Mouse (Mus musculus) intestine, embryonic 14.5 days (tissue): ENCODE results near the gene Tmem236. TPM values are rescaled to one million over a fixed set of nuclear protein-coding genes. Genes with fewer than 3 reads are reported as not detected.

ENCODE experiments used
- ATAC-seq: fragments of 200-750 bp; cut with Nextera tagmentation; replicated peaks from 2 replicates; pipeline ENCODE4 v1.8.0; 2017; ENCODE audit warnings: low read depth, moderate number of reproducible peaks, moderate TSS enrichment, moderate library complexity; ENCODE audit not compliant: low FRiP score, low TSS enrichment
- DNase-seq: peaks from one replicate; pipeline ENCODE4 v3.0.0-alpha.2; 2018; ENCODE audit warnings: low spot score
- H3K27ac ChIP-seq: fragments of 300-500 bp; sonication (generic); 2 replicates; pipeline ENCODE4 v1.5.1; 2014; ENCODE audit warnings: low read depth, mild to moderate bottlenecking, control low read depth
- H3K27me3 ChIP-seq: fragments of 300-500 bp; sonication (generic); replicated peaks from 2 replicates; pipeline ENCODE4 v1.6.1; 2014; ENCODE audit warnings: low read length, control low read depth; ENCODE audit not compliant: control insufficient read depth, insufficient read depth
- H3K36me3 ChIP-seq: fragments of 300-500 bp; sonication (generic); 2 replicates; pipeline ENCODE4 v1.6.1; 2014; ENCODE audit warnings: low read length, control low read depth; ENCODE audit not compliant: control insufficient read depth, insufficient read depth
- H3K4me1 ChIP-seq: fragments of 300-500 bp; sonication (generic); replicated peaks from 2 replicates; pipeline ENCODE4 v1.6.1; 2014; ENCODE audit warnings: low read length, control low read depth, mixed read lengths; ENCODE audit not compliant: control insufficient read depth, insufficient read depth
- H3K4me2 ChIP-seq: fragments of 300-500 bp; sonication (generic); 2 replicates; pipeline ENCODE4 v1.6.1; 2014; ENCODE audit warnings: low read length
- H3K4me3 ChIP-seq: fragments of 300-500 bp; sonication (generic); 2 replicates; pipeline ENCODE4 v1.5.1; 2014; ENCODE audit warnings: low read depth, low read length, control low read depth, mixed read lengths
- H3K9ac ChIP-seq: fragments of 300-500 bp; sonication (generic); 2 replicates; pipeline ENCODE4 v1.6.1; 2014; ENCODE audit warnings: mild to moderate bottlenecking, low read length
- H3K9me3 ChIP-seq: fragments of 300-500 bp; sonication (generic); 2 replicates; pipeline ENCODE4 v1.6.1; 2016; ENCODE audit warnings: low read length, control low read depth; ENCODE audit not compliant: control insufficient read depth
- WGBS: fragments of 180-500 bp; shearing (Covaris S2); extraction: QIAGEN DNeasy Blood & Tissue Kit; methylation state at CpG from one replicate; pipeline ENCODE4 v1.1.7; 2014; 5-methylcytosine and 5-hydroxymethylcytosine counted together
- polyA plus RNA-seq: library from polyadenylated mRNA; unstranded; fragments of >200 nt; fragmentation: Nextera tagmentation; extraction: Ambion mirVana; gene quantifications from 2 replicates; pipeline ENCODE4 v1.2.1, GENCODE M21; 2014

Tmem236 gene
- polyA plus RNA-seq, 1 experiment from 2014 or later: 4.5 TPM

DNA sequence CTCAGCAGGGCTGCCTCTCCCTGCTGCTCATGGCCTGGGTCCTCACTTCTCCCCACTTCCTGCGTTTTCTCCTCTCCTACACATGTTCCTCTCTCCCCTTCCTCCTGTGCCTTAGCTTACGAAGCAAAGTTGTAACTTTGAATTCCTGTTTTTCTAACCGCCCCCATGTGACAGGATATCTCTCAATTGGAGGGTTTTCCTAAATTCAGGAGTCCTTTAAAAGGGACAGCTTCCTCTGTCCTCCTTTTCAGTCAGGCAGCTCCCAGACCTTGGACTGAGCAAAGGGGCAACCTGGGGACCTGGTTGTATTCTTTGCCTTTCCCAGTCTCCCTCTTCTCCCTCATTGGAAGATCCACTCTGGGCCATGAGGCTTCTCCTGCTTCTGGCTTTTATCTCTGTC lies 54.8 kb downstream of the Tmem236 start, which contains the start of gene Mrc1:
Gene Mrc1, plus strand, starts transcription at position 244 of the 400 bp plus-strand sequence.
- no peaks in the 10 kb centered on the region for H3K36me3 ChIP-seq
- ATAC-seq: no peak
- no peaks in the 10 kb centered on the region for H3K9me3 ChIP-seq
- 53% methylated on average over 3 of the region's 3 CpGs for WGBS
- no peaks in the 10 kb centered on the region for H3K4me1 ChIP-seq
- no peak within 1 kb of the TSS for H3K27ac ChIP-seq
- no peak within 1 kb of the TSS for H3K4me3 ChIP-seq
- no peaks in the 10 kb centered on the region for H3K27me3 ChIP-seq
- DNase-seq: no peak
- H3K9ac ChIP-seq: no peak within 1 kb of the TSS
- H3K4me2 ChIP-seq: no peak within 1 kb of the TSS

DNA sequence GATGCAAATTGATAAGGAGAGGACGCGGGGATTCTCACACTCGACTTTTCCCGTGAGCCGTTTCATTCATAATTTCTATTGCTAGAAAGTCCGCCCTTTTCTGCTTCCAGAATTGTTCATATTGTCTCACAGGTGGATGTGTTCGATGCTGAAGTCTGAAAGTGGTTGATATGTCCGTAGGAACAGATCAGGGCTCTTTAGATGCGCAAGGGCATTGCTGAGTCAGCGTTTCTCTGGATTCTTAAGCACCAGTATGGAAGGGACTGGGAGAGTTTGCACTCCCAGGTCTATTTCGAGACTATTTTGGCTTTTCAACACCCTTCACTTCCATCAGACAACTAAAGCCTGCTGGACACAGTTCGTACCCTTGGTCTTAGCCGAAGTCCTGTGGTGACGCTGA lies 55.7 kb downstream of the Tmem236 start:
- WGBS: 88% methylated on average over 14 of the region's 14 CpGs
- no peak for ATAC-seq
- H3K27ac ChIP-seq: no peak overlapping the region

DNA sequence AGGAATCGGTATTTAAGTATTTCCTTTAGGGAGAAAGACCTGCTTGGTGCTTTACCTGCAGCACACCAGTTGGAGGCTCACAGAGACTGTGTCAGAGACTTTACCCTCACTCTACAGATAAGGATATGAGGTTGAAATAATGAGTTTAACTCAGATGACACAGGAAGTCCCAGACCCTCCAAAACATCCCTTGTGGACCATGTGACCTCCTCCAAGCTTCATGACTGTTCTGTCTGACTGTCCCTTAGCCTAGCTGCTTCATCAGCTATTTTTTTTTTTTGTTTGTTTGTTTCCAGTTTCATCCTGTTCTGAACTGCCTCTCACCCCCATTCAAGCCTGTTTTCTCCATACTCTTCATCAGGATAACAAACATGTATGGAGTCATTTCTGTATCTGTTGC lies 58.6 kb downstream of the Tmem236 start:
- Histone ChIP-seq H3K36me3 (no peaks in the 10 kb centered on the region), H3K4me1 (no peaks in the 10 kb centered on the region), H3K4me2 (no peak overlapping the region), H3K4me3 (no peak overlapping the region), H3K27me3 (no peaks in the 10 kb centered on the region), H3K9ac (no peak overlapping the region), H3K9me3 (no peaks in the 10 kb centered on the region), H3K27ac (no peak overlapping the region)
- no peak for ATAC-seq
- 68% methylated on average over 1 of the region's 1 CpGs for WGBS
- no peak for DNase-seq

More for the DNA sequence above, 55.7 kb downstream of the Tmem236 start:
- no peak overlapping the region for H3K4me3 ChIP-seq
- H3K9me3 ChIP-seq: no peaks in the 10 kb centered on the region
- DNase-seq: no peak
- H3K27me3 ChIP-seq: no peaks in the 10 kb centered on the region
- H3K4me2 ChIP-seq: no peak overlapping the region
- H3K9ac ChIP-seq: no peak overlapping the region
- no peaks in the 10 kb centered on the region for H3K4me1 ChIP-seq
- no peaks in the 10 kb centered on the region for H3K36me3 ChIP-seq

DNA sequence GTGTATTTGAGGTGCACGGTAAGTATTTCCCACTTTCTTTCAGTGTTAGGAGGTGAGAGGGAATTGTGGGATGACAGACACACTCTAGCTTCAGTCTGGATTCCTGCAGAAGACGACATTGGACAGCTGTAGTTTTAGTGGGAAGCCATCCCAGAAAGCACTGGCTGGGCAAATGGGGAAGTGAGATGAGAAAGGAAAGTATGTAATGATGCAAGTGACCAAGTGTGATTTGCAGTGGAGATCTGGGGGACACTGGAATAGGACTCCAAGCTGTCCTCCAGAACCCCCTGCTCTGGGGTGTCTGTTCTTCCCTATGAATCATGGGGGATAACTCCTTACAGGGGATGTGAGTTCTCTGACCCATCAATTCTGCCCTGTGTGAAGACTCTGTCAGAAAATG lies 59.7 kb downstream of the Tmem236 start:
- 65% methylated on average over 2 of the region's 2 CpGs for WGBS
- no peak overlapping the region for H3K4me2 ChIP-seq
- no peak overlapping the region for H3K9ac ChIP-seq
- H3K4me1 ChIP-seq: no peaks in the 10 kb centered on the region
- H3K27me3 ChIP-seq: no peaks in the 10 kb centered on the region
- ATAC-seq (no peak), DNase-seq (no peak)
- no peak overlapping the region for H3K27ac ChIP-seq
- no peak overlapping the region for H3K4me3 ChIP-seq
- no peaks in the 10 kb centered on the region for H3K9me3 ChIP-seq
- no peaks in the 10 kb centered on the region for H3K36me3 ChIP-seq

DNA sequence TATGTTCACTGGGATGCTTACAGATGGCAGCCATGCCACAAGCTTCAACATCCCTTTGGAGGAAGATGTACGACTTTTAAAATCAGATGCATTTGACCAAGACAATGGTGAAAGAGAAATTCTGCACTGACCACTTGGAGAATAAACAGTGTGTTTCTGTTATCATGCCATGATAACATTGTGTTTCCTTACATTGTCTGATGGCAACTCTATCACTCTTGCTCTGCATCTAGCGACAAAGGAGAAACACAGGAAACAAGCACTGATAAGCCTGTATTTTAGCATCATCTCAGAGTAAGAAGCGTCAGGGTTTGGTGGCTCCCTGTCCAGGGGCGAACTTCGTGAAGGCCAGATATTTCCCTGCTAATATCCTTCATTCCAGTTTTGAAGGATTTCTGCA lies 61.0 kb downstream of the Tmem236 start:
- Histone ChIP-seq H3K9me3 (no peaks in the 10 kb centered on the region), H3K9ac (no peak overlapping the region), H3K27me3 (no peaks in the 10 kb centered on the region), H3K27ac (no peak overlapping the region), H3K4me3 (no peak overlapping the region), H3K4me1 (no peaks in the 10 kb centered on the region), H3K36me3 (no peaks in the 10 kb centered on the region), H3K4me2 (no peak overlapping the region)
- no peak for ATAC-seq
- no peak for DNase-seq
- 75% methylated on average over 5 of the region's 5 CpGs for WGBS

DNA sequence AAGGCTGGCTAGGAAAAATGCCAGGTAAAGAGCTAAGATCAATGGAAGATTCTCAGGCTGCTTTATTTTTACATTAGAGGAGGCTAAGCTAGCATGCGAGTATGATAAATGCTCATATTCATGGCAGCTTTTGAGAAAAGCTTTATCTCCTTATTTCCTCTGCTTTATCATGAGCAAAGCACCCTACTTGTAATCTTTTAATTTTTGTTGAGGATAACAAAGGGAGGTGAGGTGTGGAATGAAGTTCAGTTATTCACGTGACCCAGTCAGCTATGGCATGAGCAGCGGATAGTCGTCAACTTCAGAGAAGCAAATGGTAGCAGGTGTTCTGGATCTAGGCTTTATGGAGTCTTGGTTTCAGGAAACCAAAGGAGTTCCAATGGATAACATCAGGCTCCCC lies 62.6 kb downstream of the Tmem236 start:
- no peak for ATAC-seq
- no peaks in the 10 kb centered on the region for H3K9me3 ChIP-seq
- DNase-seq: no peak
- no peaks in the 10 kb centered on the region for H3K27me3 ChIP-seq
- H3K4me1 ChIP-seq: no peaks in the 10 kb centered on the region
- no peak overlapping the region for H3K27ac ChIP-seq
- no peaks in the 10 kb centered on the region for H3K36me3 ChIP-seq
- H3K4me2 ChIP-seq: no peak overlapping the region
- H3K9ac ChIP-seq: no peak overlapping the region
- 87% methylated on average over 4 of the region's 4 CpGs for WGBS
- H3K4me3 ChIP-seq: no peak overlapping the region

DNA sequence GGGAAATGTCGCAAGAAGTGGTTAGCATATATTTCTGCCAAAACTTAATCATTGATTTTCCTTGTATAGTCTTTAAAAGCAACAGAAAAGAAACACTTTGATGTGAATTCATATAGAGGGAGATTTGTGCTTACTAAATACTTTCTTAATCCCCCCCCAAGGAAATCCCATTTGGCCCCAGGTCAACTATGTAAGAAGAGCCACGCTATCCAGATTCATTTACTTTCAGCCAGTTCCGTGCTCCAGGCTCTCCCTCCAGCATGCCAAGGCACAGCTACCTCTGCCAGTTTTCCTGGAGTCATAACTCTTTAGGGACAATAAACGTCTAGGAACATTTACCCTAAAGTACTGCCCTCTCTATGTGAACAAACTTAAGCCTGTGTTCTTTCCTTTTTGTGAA lies 63.4 kb downstream of the Tmem236 start:
- DNase-seq: no peak

DNA sequence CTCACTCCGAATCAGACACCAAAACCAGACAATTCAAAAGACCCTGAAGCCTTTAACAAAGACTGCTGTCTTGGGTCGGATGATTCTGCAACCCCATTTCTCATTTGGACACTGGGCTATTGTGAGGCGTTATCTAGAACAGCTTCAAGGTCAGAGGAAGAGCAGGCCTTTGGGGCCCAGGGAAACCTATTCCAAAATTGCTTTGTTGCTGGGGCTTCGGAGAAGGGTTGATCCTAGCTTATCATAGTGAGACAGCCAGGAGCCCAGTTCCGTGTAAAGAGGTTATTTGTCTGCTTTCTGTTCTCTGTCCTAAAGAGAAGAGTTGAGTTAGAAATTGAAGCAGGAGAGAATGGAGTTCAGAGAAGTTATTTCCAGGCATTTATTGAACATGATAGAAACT lies 64.8 kb downstream of the Tmem236 start:
- WGBS: 55% methylated on average over 5 of the region's 5 CpGs
- Histone ChIP-seq H3K9me3 (no peaks in the 10 kb centered on the region), H3K9ac (no peak overlapping the region), H3K4me1 (no peaks in the 10 kb centered on the region), H3K4me2 (no peak overlapping the region), H3K27me3 (no peaks in the 10 kb centered on the region), H3K27ac (no peak overlapping the region), H3K4me3 (no peak overlapping the region), H3K36me3 (no peaks in the 10 kb centered on the region)
- no peak for DNase-seq
- ATAC-seq: no peak

More for the DNA sequence above, 63.4 kb downstream of the Tmem236 start:
- H3K9me3 ChIP-seq: no peaks in the 10 kb centered on the region
- no peak overlapping the region for H3K4me2 ChIP-seq
- ATAC-seq: no peak
- no peak overlapping the region for H3K9ac ChIP-seq
- no peaks in the 10 kb centered on the region for H3K36me3 ChIP-seq
- no peak overlapping the region for H3K4me3 ChIP-seq
- H3K27me3 ChIP-seq: no peaks in the 10 kb centered on the region
- H3K4me1 ChIP-seq: no peaks in the 10 kb centered on the region
- WGBS: 38% methylated on average over 4 of the region's 4 CpGs
- no peak overlapping the region for H3K27ac ChIP-seq

DNA sequence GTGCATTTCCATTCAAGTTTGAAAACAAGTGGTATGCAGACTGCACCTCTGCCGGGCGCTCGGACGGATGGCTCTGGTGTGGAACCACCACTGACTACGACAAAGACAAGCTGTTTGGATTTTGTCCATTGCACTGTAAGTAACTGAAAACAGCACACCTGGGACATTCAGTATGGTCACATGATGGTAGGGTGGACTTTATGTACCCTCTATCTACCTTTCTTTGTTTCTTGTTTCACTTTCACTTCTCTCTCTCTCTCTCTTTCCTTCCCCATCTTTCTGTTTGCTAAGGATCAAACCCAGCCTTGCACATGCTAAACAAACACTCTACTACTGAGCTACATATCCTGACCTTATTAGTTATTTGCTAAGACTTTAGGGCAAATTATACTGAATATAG lies 69.8 kb downstream of the Tmem236 start:
- Histone ChIP-seq H3K4me2 (no peak overlapping the region), H3K4me1 (no peaks in the 10 kb centered on the region), H3K36me3 (no peaks in the 10 kb centered on the region), H3K4me3 (no peak overlapping the region), H3K9ac (no peak overlapping the region), H3K9me3 (no peaks in the 10 kb centered on the region), H3K27me3 (no peaks in the 10 kb centered on the region), H3K27ac (no peak overlapping the region)
- ATAC-seq (no peak), DNase-seq (no peak)
- WGBS: 89% methylated on average over 5 of the region's 5 CpGs
